Mouse (Mus musculus) ES-E14 (cell line): Measurements from ENCODE around the gene Fkbpl. TPM values are rescaled to one million over a fixed set of nuclear protein-coding genes. Genes with fewer than 3 reads are reported as not detected.

Source experiments
- DNase-seq: peaks from one replicate; pipeline ENCODE4 v3.0.0-alpha.2; 2013; ENCODE audit warnings: low read depth, low spot score
- H3K27ac ChIP-seq: 2 replicates; pipeline ENCODE4 v1.5.1; 2012; ENCODE audit warnings: low read depth, mild to moderate bottlenecking, low read length, moderate library complexity, mixed read lengths; ENCODE audit not compliant: poor library complexity, insufficient read depth, severe bottlenecking
- H3K36me3 ChIP-seq: 2 replicates; pipeline ENCODE4 v1.6.1; 2012; ENCODE audit warnings: mild to moderate bottlenecking, low read length, moderate library complexity, mixed read lengths; ENCODE audit not compliant: control insufficient read depth, poor library complexity, insufficient read depth, severe bottlenecking
- H3K4me1 ChIP-seq, 2 experiments: fragments of 150-350 bp in 1 of 2; sonication (generic) in 1 of 2; 2 replicates each; pipeline ENCODE4 v1.6.1; 2012; ENCODE audit warnings: low read length in 2 of 2, mild to moderate bottlenecking in 1 of 2, mixed read lengths in 1 of 2; ENCODE audit not compliant: control insufficient read depth in 2 of 2, insufficient read depth in 2 of 2, poor library complexity in 1 of 2
- H3K4me3 ChIP-seq, 2 experiments: fragments of 150-350 bp in 1 of 2; sonication (generic) in 1 of 2; 2 replicates each; pipeline ENCODE4 v1.5.1; 2012; ENCODE audit warnings: low read length in 2 of 2, low read depth in 1 of 2, mild to moderate bottlenecking in 1 of 2, mixed read lengths in 1 of 2; ENCODE audit not compliant: insufficient read depth in 1 of 2, poor library complexity in 1 of 2, severe bottlenecking in 1 of 2
- H3K9ac ChIP-seq: 2 replicates; pipeline ENCODE4 v1.6.1; 2012; ENCODE audit warnings: low read depth, mild to moderate bottlenecking, low read length, mixed read lengths; ENCODE audit not compliant: poor library complexity, insufficient read depth, severe bottlenecking
- H3K9me3 ChIP-seq: fragments of 150-350 bp; sonication (generic); 2 replicates; pipeline ENCODE4 v1.6.1; 2012; ENCODE audit warnings: low read depth, mild to moderate bottlenecking, low read length; ENCODE audit not compliant: control insufficient read depth, insufficient read depth
- CHD2 ChIP-seq: IDR thresholded peaks from 2 replicates; pipeline ENCODE4 v1.6.1; 2014; ENCODE audit warnings: mild to moderate bottlenecking, low read depth, low read length, inconsistent platforms
- HCFC1 ChIP-seq: IDR thresholded peaks from 2 replicates; pipeline ENCODE4 v1.6.1; 2012; ENCODE audit warnings: low read length, inconsistent platforms, borderline replicate concordance; ENCODE audit not compliant: insufficient read depth
- MAFK ChIP-seq: IDR thresholded peaks from 2 replicates; pipeline ENCODE4 v1.6.1; 2014; ENCODE audit warnings: mild to moderate bottlenecking, low read depth, low read length, inconsistent platforms; ENCODE audit not compliant: insufficient read depth
- ZC3H11A ChIP-seq: IDR thresholded peaks from 2 replicates; pipeline ENCODE4 v1.6.1; 2012; ENCODE audit warnings: low read depth, mild to moderate bottlenecking, inconsistent platforms, low read length, borderline replicate concordance
- ZNF384 ChIP-seq: IDR thresholded peaks from 2 replicates; pipeline ENCODE4 v1.6.1; 2012; ENCODE audit warnings: low read depth, low read length, inconsistent platforms
- in situ Hi-C, 2 experiments: fragments of 600-800 bp; cut with MboI; formaldehyde crosslinking; loops; one replicate each; pipeline ENCODE4 v1.15.1; 2025; ENCODE audit warnings: low sequenced_read_pairs in 2 of 2, inconsistent platforms in 1 of 2; ENCODE audit not compliant: unreplicated experiment in 2 of 2
- total RNA-seq: library from RNA; depleted of rRNA; stranded (reverse); fragments of 300-350 nt; gene quantifications from 2 replicates; pipeline ENCODE4 v1.2.3, GENCODE M21; 2012

Fkbpl gene
- total RNA-seq, 1 experiment, result 7.5 TPM

GRCm38 (mm10) chr17:34675205-34676092, 30.9 kb downstream of the Fkbpl start:
- no peaks in the 10 kb centered on the region for H3K36me3 ChIP-seq
- in situ Hi-C loops, result no loop called here
- H3K4me3 ChIP-seq, result no peak overlapping the region
- peaks cover 0 to 13% of the 10 kb centered on the region in 2 experiments; a peak in 1 of 4 replicates for H3K4me1 ChIP-seq
- H3K27ac ChIP-seq, result no peak overlapping the region
- no peaks in the 10 kb centered on the region for H3K9me3 ChIP-seq
- no peak overlapping the region for H3K9ac ChIP-seq
- no peak for DNase-seq
- no peak for TF ChIP-seq ZNF384
- no peak for TF ChIP-seq MAFK
- TF ChIP-seq ZC3H11A, result no peak
- TF ChIP-seq CHD2, result no peak
- TF ChIP-seq HCFC1, result no peak

DNA sequence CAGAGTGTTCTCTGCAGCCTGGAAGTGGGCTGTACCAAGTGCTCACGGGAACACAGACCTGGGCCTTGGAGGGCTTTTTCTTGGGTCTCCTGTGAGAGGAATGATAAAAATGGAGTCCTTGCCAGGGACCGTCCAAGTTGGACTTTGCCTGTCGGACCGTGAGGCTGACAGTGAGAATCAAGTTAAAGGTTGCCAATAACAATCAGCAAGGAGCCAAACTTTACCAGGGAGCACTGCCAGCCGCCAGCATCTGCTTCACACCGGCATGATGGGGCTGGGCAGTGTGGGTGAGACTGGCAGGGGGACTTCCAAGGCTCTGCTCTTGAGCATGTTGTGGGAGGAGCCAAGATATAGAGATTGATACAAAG, 31.5 kb downstream of the Fkbpl start:
- H3K9ac ChIP-seq, result no peak overlapping the region
- no peak for DNase-seq
- no peak overlapping the region for H3K4me3 ChIP-seq
- in situ Hi-C loops, result no loop called here
- H3K9me3 ChIP-seq, result no peaks in the 10 kb centered on the region
- H3K4me1 ChIP-seq, result peaks cover 0 to 14% of the 10 kb centered on the region in 2 experiments; a peak in 1 of 4 replicates
- H3K27ac ChIP-seq, result no peak overlapping the region
- TF ChIP-seq MAFK, result no peak
- H3K36me3 ChIP-seq, result no peaks in the 10 kb centered on the region

DNA sequence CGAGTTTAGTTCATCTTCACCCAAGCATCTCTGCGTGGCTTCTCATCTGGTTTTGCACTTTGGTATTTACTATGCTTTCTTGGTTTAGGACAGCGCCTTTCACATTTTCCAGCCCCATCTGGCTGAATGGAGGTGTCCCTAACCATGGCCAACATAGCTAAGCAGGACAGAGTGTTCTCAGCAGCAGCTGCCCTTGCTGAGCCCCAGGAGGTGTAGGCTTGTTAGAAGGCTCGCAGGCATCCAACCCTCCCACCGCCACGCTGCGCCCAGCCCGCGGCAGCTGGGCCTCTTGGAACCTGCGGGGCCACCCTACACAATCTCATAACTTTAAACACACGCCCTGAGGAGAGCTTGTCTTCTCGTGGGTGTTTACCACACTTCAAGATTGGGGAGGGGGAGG, 32.1 kb downstream of the Fkbpl start:
- Histone ChIP-seq H3K9ac (no peak overlapping the region), H3K9me3 (no peaks in the 10 kb centered on the region), H3K36me3 (no peaks in the 10 kb centered on the region), H3K4me3 (no peak overlapping the region), H3K27ac (no peak overlapping the region), H3K4me1 (peaks cover 0 to 12% of the 10 kb centered on the region in 2 experiments; a peak in 1 of 4 replicates)
- no peak for TF ChIP-seq CHD2
- no peak for TF ChIP-seq MAFK
- TF ChIP-seq ZNF384, result no peak
- no peak for TF ChIP-seq HCFC1
- TF ChIP-seq ZC3H11A, result no peak
- in situ Hi-C loops, result no loop called here
- no peak for DNase-seq

DNA sequence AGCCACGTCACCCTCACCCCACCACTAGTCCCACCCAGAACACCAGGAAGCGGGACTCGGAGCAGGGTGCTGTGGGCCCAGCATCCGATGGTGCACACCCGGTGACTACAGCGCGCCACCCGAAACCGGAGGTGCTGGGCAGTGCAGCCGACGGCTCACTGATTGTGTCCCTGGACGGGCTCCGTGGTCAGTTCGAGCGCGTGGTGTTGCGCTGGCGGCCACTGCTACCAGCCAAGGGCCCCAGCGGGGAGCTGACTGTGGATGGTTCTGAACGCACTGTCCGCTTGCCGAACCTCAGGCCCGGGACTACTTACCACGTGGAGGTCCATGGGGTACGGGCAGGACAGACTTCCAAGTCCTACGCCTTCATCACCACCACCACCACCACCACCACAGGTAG, 35.6 kb downstream of the Fkbpl start:
- no peak overlapping the region for H3K9ac ChIP-seq
- no peaks in the 10 kb centered on the region for H3K9me3 ChIP-seq
- no peak overlapping the region for H3K27ac ChIP-seq
- in situ Hi-C loops, result no loop called here
- peak overlapping the region; percentile 48 to 50 for H3K4me3 ChIP-seq
- DNase-seq, result no peak
- TF ChIP-seq CHD2, result no peak
- no peak for TF ChIP-seq HCFC1
- TF ChIP-seq ZNF384, result no peak
- TF ChIP-seq ZC3H11A, result no peak
- no peak for TF ChIP-seq MAFK
- H3K4me1 ChIP-seq, result peaks cover 0 to 8% of the 10 kb centered on the region in 2 experiments; a peak in 1 of 4 replicates
- H3K36me3 ChIP-seq, result no peaks in the 10 kb centered on the region

GRCm38 (mm10) chr17:34680621-34681020, 36.1 kb downstream of the Fkbpl start:
- peaks cover 0 to 10% of the 10 kb centered on the region in 2 experiments; a peak in 1 of 4 replicates for H3K4me1 ChIP-seq
- no peak overlapping the region for H3K9ac ChIP-seq
- no peaks in the 10 kb centered on the region for H3K36me3 ChIP-seq
- no peaks in the 10 kb centered on the region for H3K9me3 ChIP-seq
- H3K27ac ChIP-seq, result no peak overlapping the region
- in situ Hi-C loops, result no loop called here
- H3K4me3 ChIP-seq, result peak overlapping the region; percentile 48 to 50; a peak in 2 of 4 replicates
- no peak for DNase-seq
- TF ChIP-seq ZC3H11A (no peak), ZNF384 (no peak), CHD2 (no peak), HCFC1 (no peak), MAFK (no peak)
